Mouse (Mus musculus): ENCODE measurements around the gene Creb3. TPM values are rescaled to one million over a fixed set of nuclear protein-coding genes. Genes with fewer than 3 reads are reported as not detected.
"Not testable (repeated sequence)": the region's sequence is repeated elsewhere in the genome, so short reads cannot be mapped to it uniquely, and the experiment has no call there.

Gene Creb3
- polyA plus RNA-seq, 1 experiment from 2014 or later, result 23.6 TPM

GRCm38 (mm10) chr4:43549055-43549454 lies 13.1 kb upstream of the Creb3 start:
- Histone ChIP-seq H3K36me3 (ENCODE audit: control insufficient read depth, insufficient read depth) (peaks cover 100% of the 10 kb centered on the region), H3K27ac (ENCODE audit: low read length) (no peak overlapping the region), H3K4me3 (ENCODE audit: low read depth, low read length) (no peak overlapping the region), H3K27me3 (ENCODE audit: control insufficient read depth, insufficient read depth, low read depth, low read length) (no peaks in the 10 kb centered on the region), H3K4me1 (ENCODE audit: control insufficient read depth, low read depth, low read length) (no peaks in the 10 kb centered on the region), H3K9me3 (replicated peaks; ENCODE audit: control insufficient read depth, low read length) (peaks cover 4% of the 10 kb centered on the region), H3K9ac (ENCODE audit: low read depth, low read length) (no peak overlapping the region), H3K4me2 (ENCODE audit: low read depth, low read length) (no peak overlapping the region)
- ATAC-seq (ENCODE audit: low read depth), result no peak
- 91% methylated on average over 12 of the region's 12 CpGs for WGBS (ENCODE audit: insufficient replicate concordance)

GRCm38 (mm10) chr4:43551854-43552253 lies 10.3 kb upstream of the Creb3 start:
- H3K4me3 ChIP-seq (ENCODE audit: low read depth, low read length); H3K4me1 ChIP-seq (ENCODE audit: control insufficient read depth, low read depth, low read length); ATAC-seq (ENCODE audit: low read depth); H3K9me3 ChIP-seq (replicated peaks; ENCODE audit: control insufficient read depth, low read length); H3K4me2 ChIP-seq (ENCODE audit: low read depth, low read length); H3K27ac ChIP-seq (ENCODE audit: low read length); H3K9ac ChIP-seq (ENCODE audit: low read depth, low read length); H3K27me3 ChIP-seq (ENCODE audit: control insufficient read depth, insufficient read depth, low read depth, low read length): not testable (repeated sequence)
- 77% methylated on average over 6 of the region's 6 CpGs for WGBS (ENCODE audit: insufficient replicate concordance)
- peaks cover 97% of the 10 kb centered on the region for H3K36me3 ChIP-seq (ENCODE audit: control insufficient read depth, insufficient read depth)

GRCm38 (mm10) chr4:43552437-43552836 lies 9.7 kb upstream of the Creb3 start:
- ATAC-seq (ENCODE audit: low read depth), result no peak
- no peak overlapping the region for H3K27ac ChIP-seq (ENCODE audit: low read length)
- no peak overlapping the region for H3K4me3 ChIP-seq (ENCODE audit: low read depth, low read length)
- H3K9ac ChIP-seq (ENCODE audit: low read depth, low read length), result no peak overlapping the region
- H3K36me3 ChIP-seq (ENCODE audit: control insufficient read depth, insufficient read depth), result peaks cover 96% of the 10 kb centered on the region
- no peak overlapping the region for H3K4me2 ChIP-seq (ENCODE audit: low read depth, low read length)
- peaks cover 4% of the 10 kb centered on the region for H3K9me3 ChIP-seq (replicated peaks; ENCODE audit: control insufficient read depth, low read length)
- 94% methylated on average over 5 of the region's 5 CpGs for WGBS (ENCODE audit: insufficient replicate concordance)
- H3K27me3 ChIP-seq (ENCODE audit: control insufficient read depth, insufficient read depth, low read depth, low read length), result no peaks in the 10 kb centered on the region
- peaks cover 4% of the 10 kb centered on the region for H3K4me1 ChIP-seq (ENCODE audit: control insufficient read depth, low read depth, low read length)

GRCm38 (mm10) chr4:43553891-43554290 lies 8.2 kb upstream of the Creb3 start:
- H3K4me2 ChIP-seq (ENCODE audit: low read depth, low read length), result no peak overlapping the region
- H3K9me3 ChIP-seq (replicated peaks; ENCODE audit: control insufficient read depth, low read length), result peaks cover 4% of the 10 kb centered on the region
- no peak overlapping the region for H3K4me3 ChIP-seq (ENCODE audit: low read depth, low read length)
- no peaks in the 10 kb centered on the region for H3K27me3 ChIP-seq (ENCODE audit: control insufficient read depth, insufficient read depth, low read depth, low read length)
- H3K36me3 ChIP-seq (ENCODE audit: control insufficient read depth, insufficient read depth), result peaks cover 82% of the 10 kb centered on the region
- no peak overlapping the region for H3K9ac ChIP-seq (ENCODE audit: low read depth, low read length)
- no peak for ATAC-seq (ENCODE audit: low read depth)
- H3K4me1 ChIP-seq (ENCODE audit: control insufficient read depth, low read depth, low read length), result peaks cover 19% of the 10 kb centered on the region
- no peak overlapping the region for H3K27ac ChIP-seq (ENCODE audit: low read length)

- WGBS (ENCODE audit: insufficient replicate concordance), result 76% methylated on average over 7 of the region's 7 CpGs
- ATAC-seq (ENCODE audit: low read depth), result no peak
Observed at GRCm38 (mm10) chr4:43555926-43556325, 6.2 kb upstream of the Creb3 start.

GRCm38 (mm10) chr4:43558028-43558630 lies 4.0 kb upstream of the Creb3 start:
- Histone ChIP-seq H3K4me3 (ENCODE audit: low read depth, low read length) (peak overlapping the region; percentile 92), H3K4me2 (ENCODE audit: low read depth, low read length) (peak overlapping the region; percentile 89), H3K27ac (ENCODE audit: low read length) (peak overlapping the region; percentile 72), H3K36me3 (ENCODE audit: control insufficient read depth, insufficient read depth) (peaks cover 39% of the 10 kb centered on the region), H3K9ac (ENCODE audit: low read depth, low read length) (peak overlapping the region; percentile 48), H3K9me3 (replicated peaks; ENCODE audit: control insufficient read depth, low read length) (no peaks in the 10 kb centered on the region), H3K4me1 (ENCODE audit: control insufficient read depth, low read depth, low read length) (peaks cover 44% of the 10 kb centered on the region), H3K27me3 (ENCODE audit: control insufficient read depth, insufficient read depth, low read depth, low read length) (no peaks in the 10 kb centered on the region)
- WGBS (ENCODE audit: insufficient replicate concordance), result 8% methylated on average over 5 of the region's 5 CpGs
- no peak for ATAC-seq (ENCODE audit: low read depth)

More at GRCm38 (mm10) chr4:43555926-43556325, 6.2 kb upstream of the Creb3 start:
- H3K9me3 ChIP-seq (replicated peaks; ENCODE audit: control insufficient read depth, low read length), result peaks cover 4% of the 10 kb centered on the region
- peaks cover 61% of the 10 kb centered on the region for H3K36me3 ChIP-seq (ENCODE audit: control insufficient read depth, insufficient read depth)
- H3K9ac ChIP-seq (ENCODE audit: low read depth, low read length), result no peak overlapping the region
- H3K4me3 ChIP-seq (ENCODE audit: low read depth, low read length), result no peak overlapping the region
- peaks cover 38% of the 10 kb centered on the region for H3K4me1 ChIP-seq (ENCODE audit: control insufficient read depth, low read depth, low read length)
- H3K27me3 ChIP-seq (ENCODE audit: control insufficient read depth, insufficient read depth, low read depth, low read length), result no peaks in the 10 kb centered on the region
- no peak overlapping the region for H3K27ac ChIP-seq (ENCODE audit: low read length)
- no peak overlapping the region for H3K4me2 ChIP-seq (ENCODE audit: low read depth, low read length)

GRCm38 (mm10) chr4:43558631-43559356 lies 3.3 kb upstream of the Creb3 start:
- H3K9me3 ChIP-seq (replicated peaks; ENCODE audit: control insufficient read depth, low read length), result no peaks in the 10 kb centered on the region
- H3K27me3 ChIP-seq (ENCODE audit: control insufficient read depth, insufficient read depth, low read depth, low read length), result no peaks in the 10 kb centered on the region
- H3K36me3 ChIP-seq (ENCODE audit: control insufficient read depth, insufficient read depth), result peaks cover 33% of the 10 kb centered on the region
- peak overlapping the region; percentile 89 for H3K4me2 ChIP-seq (ENCODE audit: low read depth, low read length)
- H3K4me3 ChIP-seq (ENCODE audit: low read depth, low read length), result peak overlapping the region; percentile 92
- peak overlapping the region; percentile 72 for H3K27ac ChIP-seq (ENCODE audit: low read length)
- H3K4me1 ChIP-seq (ENCODE audit: control insufficient read depth, low read depth, low read length), result peaks cover 51% of the 10 kb centered on the region
- WGBS (ENCODE audit: insufficient replicate concordance), result 7% methylated on average over 13 of the region's 13 CpGs
- no peak for ATAC-seq (ENCODE audit: low read depth)
- peak overlapping the region; percentile 48 for H3K9ac ChIP-seq (ENCODE audit: low read depth, low read length)

GRCm38 (mm10) chr4:43559519-43560242 lies 2.5 kb upstream of the Creb3 start:
- 22% methylated on average over 13 of the region's 13 CpGs for WGBS (ENCODE audit: insufficient replicate concordance)
- H3K9ac ChIP-seq (ENCODE audit: low read depth, low read length), result peak overlapping the region; percentile 94
- peak overlapping the region; percentile 100 for H3K27ac ChIP-seq (ENCODE audit: low read length)
- H3K9me3 ChIP-seq (replicated peaks; ENCODE audit: control insufficient read depth, low read length), result no peaks in the 10 kb centered on the region
- ATAC-seq (ENCODE audit: low read depth), result no peak
- H3K36me3 ChIP-seq (ENCODE audit: control insufficient read depth, insufficient read depth), result peaks cover 25% of the 10 kb centered on the region
- H3K27me3 ChIP-seq (ENCODE audit: control insufficient read depth, insufficient read depth, low read depth, low read length), result no peaks in the 10 kb centered on the region
- H3K4me1 ChIP-seq (ENCODE audit: control insufficient read depth, low read depth, low read length), result peaks cover 55% of the 10 kb centered on the region
- H3K4me3 ChIP-seq (ENCODE audit: low read depth, low read length), result peak overlapping the region; percentile 92
- peak overlapping the region; percentile 89 for H3K4me2 ChIP-seq (ENCODE audit: low read depth, low read length)

GRCm38 (mm10) chr4:43560243-43560611 lies 1.9 kb upstream of the Creb3 start:
- Histone ChIP-seq H3K9me3 (replicated peaks; ENCODE audit: control insufficient read depth, low read length) (no peaks in the 10 kb centered on the region), H3K27ac (ENCODE audit: low read length) (peak overlapping the region; percentile 100), H3K36me3 (ENCODE audit: control insufficient read depth, insufficient read depth) (peaks cover 24% of the 10 kb centered on the region), H3K9ac (ENCODE audit: low read depth, low read length) (peak overlapping the region; percentile 94), H3K4me3 (ENCODE audit: low read depth, low read length) (peak overlapping the region; percentile 92), H3K4me2 (ENCODE audit: low read depth, low read length) (peak overlapping the region; percentile 89), H3K4me1 (ENCODE audit: control insufficient read depth, low read depth, low read length) (peaks cover 55% of the 10 kb centered on the region), H3K27me3 (ENCODE audit: control insufficient read depth, insufficient read depth, low read depth, low read length) (no peaks in the 10 kb centered on the region)
- no peak for ATAC-seq (ENCODE audit: low read depth)
- 9% methylated on average over 6 of the region's 6 CpGs for WGBS (ENCODE audit: insufficient replicate concordance)

Data from liver, embryonic 16.5 days (tissue).